Mouse (Mus musculus) 3134 (cell line): ENCODE data around the gene Heyl.
A peak's percentile ranks its signal among the peaks of the same experiment; 100 is the strongest.

ENCODE experiments used
- DNase-seq: peaks from one replicate; pipeline ENCODE4 v3.0.0-alpha.2; 2011; ENCODE audit warnings: low spot score; ENCODE audit not compliant: insufficient read length; ENCODE audit errors: extremely low read depth

Gene Heyl

DNA sequence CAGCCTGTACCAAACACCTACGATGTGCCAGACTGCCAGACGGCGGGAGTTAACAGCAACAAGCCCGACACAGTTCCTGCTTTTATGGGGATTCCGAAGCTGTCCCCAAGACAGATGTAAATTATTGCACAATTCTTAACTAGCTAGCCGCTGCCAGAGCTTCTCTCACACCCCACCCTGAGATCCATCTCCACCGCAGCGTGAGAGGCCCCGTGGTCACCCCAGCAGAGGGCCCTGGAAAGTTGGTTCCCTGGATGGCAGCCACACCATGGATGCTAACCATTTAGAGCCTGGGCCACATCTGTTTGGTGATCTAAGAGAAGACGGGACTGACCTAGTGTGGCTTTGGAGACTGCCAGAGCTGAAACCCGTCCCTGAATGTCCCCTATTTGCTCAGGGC is 4.2 kb upstream of the Heyl start:
- no peak for DNase-seq

DNA sequence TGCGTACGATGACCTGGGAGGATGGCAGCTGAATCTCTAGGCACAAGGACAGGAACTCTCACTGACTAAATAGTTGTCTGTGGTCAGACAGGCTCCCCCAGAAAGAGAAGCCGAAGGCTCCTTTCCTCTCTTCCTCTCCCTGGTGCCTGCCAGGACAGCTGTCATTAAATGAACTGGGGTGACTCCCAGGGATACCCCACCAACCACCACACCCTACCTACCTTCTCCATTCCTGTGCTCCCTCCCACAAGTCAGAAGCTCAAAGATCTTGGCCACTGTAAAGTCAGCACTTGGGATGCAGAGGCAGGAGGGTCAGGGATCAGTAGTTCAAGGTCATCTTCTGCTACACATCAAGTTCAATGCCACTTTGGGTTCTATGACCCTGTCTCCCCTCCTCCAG is 515 bp upstream of the Heyl start:
- no peak for DNase-seq

DNA sequence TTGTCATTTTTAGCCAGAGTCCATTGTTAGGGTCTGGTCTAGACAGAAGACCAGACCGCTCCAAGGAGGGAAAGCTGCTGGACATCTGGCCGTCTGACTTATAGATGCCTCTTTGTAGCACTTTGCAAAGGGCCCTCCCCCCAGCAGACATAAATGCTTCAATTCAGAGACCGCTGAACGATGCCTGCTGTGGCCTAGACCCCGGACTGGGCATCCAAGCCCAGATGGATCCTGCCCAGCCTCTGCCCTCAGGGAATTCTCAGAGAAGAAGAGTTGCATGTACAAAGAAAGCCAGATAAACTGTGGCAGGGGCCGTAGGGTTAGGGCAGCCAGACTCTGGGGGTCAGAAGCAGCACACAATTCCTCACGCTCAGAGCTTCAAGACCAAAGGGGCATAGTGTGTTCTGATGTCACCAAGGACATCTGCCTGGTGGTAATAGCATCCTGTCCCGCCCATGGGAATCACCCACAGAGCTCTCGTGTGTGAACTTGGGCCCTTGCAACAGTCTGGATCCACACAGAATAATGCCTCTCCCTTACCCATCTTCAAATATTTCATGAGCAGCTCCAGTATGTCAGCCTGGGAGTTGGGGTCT is 2.6 kb downstream of the Heyl start:
- no peak for DNase-seq

DNA sequence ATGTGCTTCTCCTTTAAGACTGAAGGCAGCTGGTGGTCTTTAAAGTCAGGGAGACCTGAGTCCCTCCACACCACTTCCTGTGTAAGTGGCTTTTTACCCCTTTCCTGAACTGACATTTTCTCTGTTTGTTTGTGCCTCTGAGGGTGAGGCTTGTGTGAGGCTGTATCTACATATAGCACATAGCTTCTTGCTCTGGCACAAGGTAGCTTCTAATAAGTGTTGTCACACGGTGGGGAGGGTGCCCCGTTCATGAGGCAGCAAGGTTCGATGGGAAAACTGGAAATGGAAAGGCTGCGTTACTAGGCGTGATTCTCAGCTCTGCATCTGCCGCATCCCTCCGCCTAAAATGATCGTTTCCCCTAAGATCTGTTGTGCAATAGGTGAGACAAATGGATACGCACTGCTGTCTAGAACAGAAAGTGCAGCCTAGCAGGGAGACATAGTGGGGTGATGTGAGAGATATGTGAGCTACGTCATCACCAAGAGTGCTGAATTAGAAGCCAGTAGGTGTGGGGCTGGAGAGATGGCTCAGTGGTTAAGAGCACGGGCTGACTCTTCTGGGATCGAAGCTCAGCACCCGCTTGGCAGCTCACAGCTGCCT is 3.2 kb downstream of the Heyl start:
- no peak for DNase-seq

DNA sequence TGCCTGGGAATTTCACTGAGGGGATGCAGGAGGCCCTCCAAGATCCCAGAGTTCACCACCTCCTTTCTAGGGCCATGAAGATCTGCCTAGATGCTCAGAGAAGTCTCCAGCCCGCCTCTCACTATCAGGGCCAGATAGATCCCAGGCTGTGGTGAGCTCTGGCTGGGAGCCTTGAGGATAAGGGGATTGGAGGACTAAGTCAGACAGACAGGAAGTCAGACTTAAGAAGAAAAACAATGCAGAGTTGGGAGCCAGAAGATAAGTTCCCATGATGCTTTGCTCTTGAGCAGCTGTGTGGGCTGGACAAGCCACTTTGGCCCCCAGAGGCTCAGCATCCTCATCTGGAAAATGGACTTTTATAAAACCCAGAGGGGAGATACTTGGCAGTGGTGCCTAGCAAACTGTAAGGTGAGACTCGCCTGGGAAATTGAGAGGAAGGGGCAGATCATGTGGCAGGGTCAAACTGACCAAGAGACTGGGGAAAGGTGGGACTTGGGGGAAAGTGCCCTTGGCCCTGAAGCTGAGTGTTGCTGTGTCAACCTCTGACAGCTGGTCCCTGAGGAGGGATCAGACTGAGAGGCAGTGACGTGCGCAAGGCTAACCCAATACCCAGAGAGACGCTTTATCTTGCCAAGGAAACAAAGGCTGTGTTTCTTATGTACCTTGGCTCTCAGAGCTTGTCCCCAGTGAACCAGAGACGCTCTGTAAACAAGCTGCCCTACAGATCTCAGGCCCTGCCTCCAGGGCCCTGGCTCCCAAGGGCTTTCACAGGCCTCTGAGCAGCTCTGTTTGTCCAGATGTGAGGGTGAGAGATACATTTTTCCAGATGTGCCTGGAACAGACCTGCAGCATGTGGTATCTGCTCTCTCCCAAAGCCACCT is 4.3 kb downstream of the Heyl start:
- no peak for DNase-seq

DNA sequence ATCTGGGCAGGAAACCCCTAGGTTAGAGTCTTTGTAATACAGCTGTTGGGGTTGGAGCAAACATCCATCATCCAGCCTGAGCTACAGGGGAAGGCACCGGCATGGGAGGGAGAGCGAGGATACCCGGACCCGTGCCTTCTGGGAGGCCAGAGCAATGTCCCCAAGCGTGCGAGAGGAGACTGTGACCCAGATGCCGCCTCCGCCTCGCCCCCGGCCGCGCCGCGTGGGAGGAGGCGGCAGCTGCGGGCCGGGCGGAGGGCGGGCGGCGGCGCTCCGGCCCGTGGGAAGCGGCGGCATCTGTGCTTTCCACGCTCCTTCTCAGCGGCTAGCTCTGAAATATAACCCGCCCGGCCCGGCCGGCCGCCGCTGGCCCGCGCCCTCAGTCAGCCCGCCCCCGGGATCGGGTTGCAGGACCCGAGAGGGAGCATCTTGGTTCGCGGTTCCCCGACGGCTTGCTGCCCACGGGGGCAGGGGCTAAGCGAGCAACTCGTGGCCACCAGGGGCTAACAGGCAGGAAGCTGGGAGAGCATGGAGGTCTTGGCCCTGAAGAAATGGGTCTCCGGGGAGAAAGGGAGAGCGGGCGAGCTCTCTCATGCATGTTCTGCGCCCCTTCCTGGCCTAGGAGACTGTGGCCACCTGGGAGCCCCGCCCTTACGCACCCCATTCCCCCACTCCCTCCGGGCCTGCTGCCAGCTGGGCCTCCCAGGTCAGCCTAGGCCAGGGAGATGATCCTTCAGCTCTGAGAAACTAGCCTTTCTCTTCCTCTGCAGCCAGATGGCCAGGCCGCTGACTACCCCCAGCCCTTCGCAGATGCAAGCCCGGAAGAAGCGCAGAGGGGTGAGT is 6.2 kb downstream of the Heyl start:
- DNase-seq = no peak

DNA sequence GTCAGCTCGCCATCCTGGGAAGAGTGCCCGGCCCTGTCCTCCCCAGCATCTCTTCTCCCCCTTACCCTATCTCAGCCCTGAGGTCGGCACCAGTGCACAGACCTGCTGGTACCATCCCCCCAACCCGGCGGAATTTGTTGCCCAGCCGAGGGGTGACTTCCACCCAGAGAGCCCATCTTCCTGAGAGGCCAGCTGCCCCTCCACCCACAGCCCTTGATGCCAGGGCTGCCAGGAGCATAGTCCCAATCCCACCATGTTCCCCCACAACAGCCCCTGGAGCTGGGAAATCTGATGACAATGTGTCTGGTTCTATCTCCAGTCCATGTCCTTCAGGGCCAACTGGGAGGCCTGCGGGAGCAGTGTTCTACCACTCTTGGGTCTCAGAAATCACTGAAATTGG is 12.9 kb downstream of the Heyl start:
- no peak for DNase-seq

DNA sequence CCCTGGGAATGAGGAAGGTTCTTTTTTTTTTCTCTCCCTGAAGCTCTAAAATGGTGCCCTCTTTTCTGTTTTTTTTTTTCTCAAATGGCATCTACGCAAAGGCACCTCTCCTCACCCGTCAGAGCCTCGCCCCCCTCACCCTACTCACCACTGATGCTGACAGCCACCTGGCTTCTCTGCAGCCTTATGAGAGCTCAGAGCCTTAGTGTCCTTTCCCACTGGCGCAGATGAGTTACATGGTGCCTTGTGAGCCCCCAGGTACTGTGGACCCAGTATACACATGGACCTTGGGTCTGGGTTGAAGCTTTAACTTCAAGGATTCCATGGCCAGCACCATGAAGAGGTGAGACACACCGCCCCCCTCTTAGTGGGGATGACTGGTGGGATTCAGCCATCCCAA is 13.3 kb downstream of the Heyl start:
- DNase-seq = no peak

DNA sequence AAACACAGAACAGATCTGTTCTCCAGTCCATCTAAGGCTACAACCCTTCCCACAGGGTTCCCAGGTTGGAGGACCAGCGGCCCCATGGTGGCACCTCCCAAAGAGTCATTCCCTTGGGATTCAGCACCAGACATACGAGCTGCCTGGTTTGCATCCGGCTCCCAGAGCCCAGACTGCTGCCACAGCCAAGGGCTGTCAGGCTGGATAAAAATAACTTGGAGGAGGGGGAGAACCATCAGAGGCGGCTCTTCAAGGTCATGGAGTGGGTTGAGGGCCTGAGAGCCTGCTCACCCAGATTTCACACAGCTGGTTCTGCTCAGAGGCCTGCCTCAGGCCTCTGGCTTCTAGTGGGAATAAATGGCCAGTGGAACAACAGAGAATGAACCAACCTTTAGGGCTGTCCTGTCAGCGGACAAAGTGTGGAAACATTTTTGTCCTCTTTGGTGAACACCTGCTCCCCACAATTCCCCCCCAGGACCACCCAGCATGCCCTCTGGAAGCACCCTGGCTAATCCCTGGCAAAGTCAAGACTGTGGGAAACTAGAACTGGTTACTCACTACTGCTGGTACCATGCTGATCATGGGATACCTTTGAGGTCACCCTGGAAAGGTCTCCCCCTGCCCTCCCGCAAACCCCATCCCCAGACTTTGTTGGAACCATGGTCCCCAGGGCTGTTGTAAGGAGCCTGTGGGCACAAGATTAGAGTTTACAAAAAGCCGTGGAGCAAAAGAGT is 14.0 kb downstream of the Heyl start:
- no peak for DNase-seq

DNA sequence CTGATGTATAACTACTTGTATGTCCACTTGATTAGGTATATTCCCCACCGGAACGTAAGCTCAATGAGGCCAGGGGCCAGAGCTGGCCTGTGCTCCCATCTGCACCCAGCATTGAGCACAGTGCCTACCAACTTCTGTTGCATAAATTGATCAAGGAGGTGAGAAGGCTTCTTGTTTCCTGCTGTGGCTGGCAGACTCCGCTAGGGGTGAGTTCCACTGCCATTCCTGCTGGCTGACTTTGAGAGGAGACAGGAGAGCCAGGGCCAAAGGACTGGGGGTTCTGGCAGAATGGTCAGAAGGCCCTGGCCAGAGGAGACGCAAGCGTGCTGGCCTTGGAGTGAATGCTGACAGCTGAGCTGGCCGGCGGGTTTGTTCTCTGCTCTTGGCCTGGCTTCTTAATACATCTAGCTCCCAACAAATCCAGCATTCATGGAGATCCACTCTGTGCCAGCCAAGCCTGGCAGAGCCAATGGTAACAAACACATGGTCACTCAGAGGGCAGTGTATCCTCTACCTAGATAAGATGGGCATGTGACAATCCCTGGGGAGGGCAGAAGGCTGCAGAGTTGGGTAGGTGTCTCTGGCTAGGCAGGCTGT is 15.7 kb downstream of the Heyl start:
- no peak for DNase-seq

DNA sequence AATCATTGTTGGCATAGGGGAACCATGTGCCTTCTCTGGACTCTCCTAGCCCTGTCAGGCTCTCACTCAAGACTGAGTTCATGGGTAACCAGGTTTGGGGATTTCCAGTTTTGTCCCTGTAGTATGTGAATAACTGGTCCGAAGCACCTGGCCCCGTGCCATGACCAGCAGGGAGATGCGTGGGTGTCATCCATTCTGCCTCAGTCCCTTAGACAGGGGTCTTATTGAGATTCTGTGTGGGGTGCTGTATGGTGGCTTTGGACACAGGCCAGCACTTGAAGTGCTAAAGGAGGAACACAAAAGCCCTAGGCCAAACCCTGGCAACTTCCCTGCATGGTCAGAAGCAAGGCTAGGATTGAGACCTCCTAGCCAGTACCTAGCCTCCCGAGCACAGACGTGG is 18.9 kb downstream of the Heyl start:
- DNase-seq = no peak

DNA sequence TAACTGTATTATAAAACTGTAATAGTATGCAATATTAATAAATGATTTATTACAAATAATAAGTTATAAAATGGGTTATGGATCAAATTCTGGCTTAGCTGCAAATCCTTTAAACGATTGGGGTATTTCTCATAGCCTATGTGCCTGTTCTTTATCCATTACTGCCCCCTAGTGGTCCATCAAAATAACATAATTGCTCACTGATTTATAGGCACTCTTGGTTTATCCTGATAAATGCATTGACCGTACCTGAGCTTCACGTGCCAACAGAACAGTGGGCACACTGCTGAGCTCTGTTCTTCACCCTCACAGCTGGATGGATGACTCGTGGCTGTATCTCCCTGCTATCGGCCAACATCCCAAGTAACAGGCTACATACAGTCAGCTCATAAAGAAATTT is 21.3 kb downstream of the Heyl start:
- DNase-seq = no peak

DNA sequence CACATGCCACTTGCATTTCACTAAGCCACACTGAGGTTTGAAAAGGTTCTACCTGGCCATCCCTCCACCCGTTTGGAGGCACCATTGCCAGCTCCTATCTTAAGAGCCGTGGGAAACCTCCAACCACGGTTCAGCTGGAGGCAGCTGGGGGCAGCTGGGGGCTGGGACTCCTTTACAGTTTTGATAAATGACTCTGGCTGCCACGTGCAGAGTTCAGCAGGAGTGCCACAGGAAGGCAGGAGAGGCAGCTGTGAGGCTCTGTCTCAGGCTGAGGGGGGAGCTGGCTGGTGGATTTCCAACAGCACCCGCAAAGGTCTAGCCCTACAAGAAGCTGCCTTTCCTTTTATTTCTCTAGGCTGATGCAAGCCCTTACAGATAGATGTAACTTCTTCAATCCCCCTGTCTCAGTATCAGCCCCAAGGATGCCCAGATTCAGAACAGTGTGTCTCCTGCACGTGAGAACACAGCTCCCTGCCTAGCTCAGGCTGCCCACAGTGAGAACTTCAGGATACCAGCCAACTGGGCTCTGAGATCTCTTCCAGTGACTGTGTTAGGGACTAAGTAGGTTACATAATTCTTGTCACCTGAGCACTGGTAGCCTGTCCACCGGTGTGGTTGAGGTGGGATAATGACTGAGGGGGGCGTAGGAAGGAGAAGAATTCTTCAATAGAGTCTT is 26.9 kb downstream of the Heyl start:
- no peak for DNase-seq

DNA sequence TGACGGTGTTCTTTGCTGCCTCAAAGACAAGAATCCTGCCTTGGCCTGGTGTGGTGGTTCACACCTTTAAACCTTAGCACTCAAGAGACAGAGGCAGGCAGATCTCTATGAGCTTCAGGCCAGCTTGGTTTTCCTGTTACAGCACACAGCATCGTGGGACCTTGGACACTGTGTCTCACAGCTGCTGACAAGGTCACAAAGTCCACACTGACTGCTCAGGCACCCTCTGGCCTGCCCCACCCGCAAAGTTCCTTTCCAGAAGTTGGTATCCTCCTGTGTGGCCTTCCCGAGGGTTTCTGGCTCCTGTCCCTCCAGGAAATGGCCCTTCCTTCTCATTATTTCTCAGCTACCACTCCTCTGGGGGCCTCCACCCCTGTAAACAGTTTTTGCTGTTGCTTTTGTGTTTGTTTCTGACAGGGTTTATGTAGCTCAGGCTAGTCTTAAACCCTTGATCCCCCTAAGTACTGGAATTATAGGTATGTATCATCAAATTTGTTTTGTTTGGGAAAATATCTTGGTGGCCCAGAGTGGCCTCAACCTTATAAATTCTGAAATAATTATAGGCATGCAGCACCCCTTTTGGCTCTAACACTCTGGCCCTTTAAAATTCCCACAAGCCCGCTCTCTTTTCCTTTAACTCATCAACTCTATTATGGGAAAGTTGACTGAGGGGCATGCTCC is 28.5 kb downstream of the Heyl start, which contains the start of gene Pabpc4:
Pabpc4 (plus strand) TSS at position 631 of the 681 bp plus-strand sequence.
- DNase-seq = no peak

DNA sequence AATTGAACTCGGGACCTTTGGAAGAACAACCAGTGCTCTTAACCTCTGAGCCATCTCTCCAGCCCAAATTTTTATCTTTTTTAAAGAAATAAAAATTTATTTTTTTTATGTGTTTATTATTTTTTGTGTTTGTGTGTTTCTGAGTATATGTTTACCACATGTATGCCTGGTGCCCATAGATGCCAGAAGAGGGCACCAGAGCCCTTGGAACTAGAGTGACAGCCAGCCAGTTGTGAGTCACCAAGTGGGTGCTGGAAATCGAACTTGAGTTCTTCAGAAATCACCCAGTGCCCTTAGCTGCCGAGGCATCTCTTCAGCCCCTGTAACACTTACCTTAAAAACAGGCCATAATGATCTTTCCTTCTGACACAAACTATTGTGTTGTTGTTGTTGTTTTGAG is 37.7 kb downstream of the Heyl start:
- DNase-seq = no peak

DNA sequence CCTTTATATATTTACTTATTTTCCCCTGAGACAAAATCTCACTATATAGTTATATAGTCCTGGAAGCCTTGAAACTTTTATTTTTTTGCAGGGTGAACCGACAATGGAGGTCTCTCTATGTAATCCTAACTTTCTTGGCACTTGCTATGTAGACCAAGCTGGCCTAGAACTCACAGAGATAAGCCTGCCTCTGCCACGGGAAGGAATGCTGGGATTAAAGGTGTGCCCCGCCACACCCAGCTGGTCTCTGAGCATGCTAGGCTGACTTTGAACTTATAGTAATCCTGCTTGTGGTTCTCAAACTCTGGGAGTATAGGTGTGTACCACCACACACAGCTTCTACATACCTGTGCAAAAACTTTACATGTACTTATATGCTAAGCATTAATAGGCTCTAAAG is 46.8 kb downstream of the Heyl start:
- DNase-seq = no peak

DNA sequence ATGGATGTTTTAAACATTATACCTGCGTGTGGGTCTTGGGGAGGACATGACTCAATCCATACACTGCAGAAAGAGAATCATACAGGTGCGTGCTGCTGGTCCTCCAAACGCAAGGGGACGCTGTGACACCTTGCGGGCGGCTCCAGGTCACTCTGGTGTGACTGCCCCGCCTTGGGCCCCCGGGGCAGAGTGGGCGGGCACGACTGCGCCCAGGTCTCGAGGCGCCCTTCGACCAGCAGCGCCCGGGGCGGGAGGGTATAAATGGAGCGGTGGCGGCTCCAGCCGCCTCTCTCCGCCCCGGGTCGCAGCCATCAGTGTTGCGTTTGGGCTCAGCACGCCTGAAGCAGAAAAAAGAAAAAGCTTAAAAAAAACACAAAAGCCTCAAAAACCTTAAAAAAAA is 49.1 kb downstream of the Heyl start:
- DNase-seq = peak; percentile 91

DNA sequence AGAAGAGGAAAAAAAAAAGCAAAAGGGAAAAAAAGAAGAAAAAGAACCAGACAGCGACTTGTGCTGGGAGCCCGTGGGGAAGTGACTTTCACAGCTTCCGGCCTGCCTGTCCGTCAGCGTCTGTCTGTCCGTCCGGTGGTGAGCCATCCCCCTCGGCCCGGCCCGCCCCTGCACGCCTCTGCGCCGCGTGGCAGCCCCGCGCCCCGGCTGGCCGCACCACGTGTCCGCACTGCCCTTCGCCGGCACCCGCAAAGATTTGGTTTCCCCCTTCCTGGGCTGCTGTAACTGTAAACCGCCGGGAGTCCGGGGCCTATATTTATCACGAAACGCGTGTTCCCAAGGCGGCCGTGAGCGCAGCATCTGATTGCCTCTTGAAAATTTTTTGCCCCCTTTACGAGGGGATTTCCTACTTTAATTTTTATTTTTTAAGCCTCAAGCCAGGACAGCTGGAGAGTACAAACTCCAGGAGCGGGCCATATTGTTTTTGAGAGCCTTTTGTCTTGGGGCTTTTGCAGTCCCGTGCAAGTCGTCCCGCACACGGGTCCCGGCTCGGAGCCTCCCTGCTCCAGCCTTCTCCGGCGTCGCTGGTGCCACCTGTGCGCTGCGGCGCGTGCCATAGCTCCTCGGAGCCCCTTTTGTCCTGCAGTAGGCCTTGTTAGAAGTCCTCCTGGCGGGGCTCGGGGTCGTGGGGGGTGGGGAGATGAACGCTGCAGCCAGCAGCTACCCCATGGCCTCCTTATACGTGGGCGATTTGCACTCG is 49.7 kb downstream of the Heyl start:
- peak; percentile 35 for DNase-seq
